Mouse (Mus musculus) megakaryocyte, embryonic 14.5 days (primary cell): ENCODE measurements around the gene Prom2.

ENCODE experiments used
- FLI1 ChIP-seq: IDR thresholded peaks from 2 replicates; pipeline ENCODE4 v1.6.1; 2012; ENCODE audit warnings: low read length, inconsistent platforms, mixed read lengths
- GATA1 ChIP-seq: IDR thresholded peaks from 3 replicates; pipeline ENCODE4 v1.6.1; 2012; ENCODE audit warnings: mixed read lengths, low read length, inconsistent platforms, borderline replicate concordance

- no peak for TF ChIP-seq GATA1
- no peak for TF ChIP-seq FLI1
Measured at GRCm38 (mm10) chr2:127518831-127519230, 22.4 kb downstream of the Prom2 start.
